Mouse (Mus musculus): ENCODE measurements around the gene Rad54l2. TPM values are rescaled to one million over a fixed set of nuclear protein-coding genes. Genes with fewer than 3 reads are reported as not detected.

Gene Rad54l2
- total and polyA plus RNA-seq, 2 experiments from 2014 or later, result 3.6 to 22.7 TPM

GRCm38 (mm10) chr9:106726891-106727290 is 62.1 kb downstream of the Rad54l2 start:
- ATAC-seq, result no peak
- DNase-seq, result no peak

GRCm38 (mm10) chr9:106725435-106725834 is 63.6 kb downstream of the Rad54l2 start:
- 99% methylated on average over 2 of the region's 2 CpGs for WGBS
- H3K36me3 ChIP-seq (ENCODE audit: insufficient read depth), result 0 out of 2 replicates have a peak, but pooled peaks cover 3% of the 10 kb centered on the region
- no peak overlapping the region for H3K4me2 ChIP-seq (ENCODE audit: low read depth)

More at GRCm38 (mm10) chr9:106726891-106727290, 62.1 kb downstream of the Rad54l2 start:
- Histone ChIP-seq H3K9me3 (ENCODE audit: low read length) (no peaks in the 10 kb centered on the region), H3K27me3 (ENCODE audit: insufficient read depth, low read length) (no peaks in the 10 kb centered on the region), H3K36me3 (ENCODE audit: insufficient read depth) (0 out of 2 replicates have a peak, but pooled peaks cover 3% of the 10 kb centered on the region), H3K4me3 (ENCODE audit: low read depth, low read length) (no peak overlapping the region), H3K27ac (ENCODE audit: low read depth, low read length) (no peak overlapping the region), H3K4me1 (ENCODE audit: insufficient read depth) (no peaks in the 10 kb centered on the region), H3K4me2 (ENCODE audit: low read depth) (no peak overlapping the region), H3K9ac (no peak overlapping the region)
- no peak for TF ChIP-seq CTCF (IDR thresholded peaks at IDR 0.05; ENCODE audit: low read depth)
- WGBS, result 92% methylated on average over 1 of the region's 1 CpGs

GRCm38 (mm10) chr9:106724864-106725263 is 64.1 kb downstream of the Rad54l2 start:
- no peak overlapping the region for H3K4me3 ChIP-seq (ENCODE audit: low read depth, low read length)
- peaks cover 9% of the 10 kb centered on the region; the same call in 1 of the 2 replicates for H3K36me3 ChIP-seq (ENCODE audit: insufficient read depth)
- ATAC-seq, result no peak
- TF ChIP-seq CTCF (IDR thresholded peaks at IDR 0.05; ENCODE audit: low read depth), result no peak
- no peak overlapping the region for H3K27ac ChIP-seq (ENCODE audit: low read depth, low read length)
- DNase-seq, result no peak
- WGBS, result 94% methylated on average over 1 of the region's 1 CpGs
- no peaks in the 10 kb centered on the region for H3K9me3 ChIP-seq (ENCODE audit: low read length)
- no peaks in the 10 kb centered on the region for H3K27me3 ChIP-seq (ENCODE audit: insufficient read depth, low read length)
- H3K9ac ChIP-seq, result no peak overlapping the region
- H3K4me1 ChIP-seq (ENCODE audit: insufficient read depth), result no peaks in the 10 kb centered on the region
- no peak overlapping the region for H3K4me2 ChIP-seq (ENCODE audit: low read depth)

More at GRCm38 (mm10) chr9:106725435-106725834, 63.6 kb downstream of the Rad54l2 start:
- no peak for TF ChIP-seq CTCF (IDR thresholded peaks at IDR 0.05; ENCODE audit: low read depth)
- Histone ChIP-seq H3K9ac (no peak overlapping the region), H3K9me3 (ENCODE audit: low read length) (no peaks in the 10 kb centered on the region), H3K27ac (ENCODE audit: low read depth, low read length) (no peak overlapping the region), H3K4me3 (ENCODE audit: low read depth, low read length) (no peak overlapping the region), H3K4me1 (ENCODE audit: insufficient read depth) (no peaks in the 10 kb centered on the region), H3K27me3 (ENCODE audit: insufficient read depth, low read length) (no peaks in the 10 kb centered on the region)
- ATAC-seq (no peak), DNase-seq (no peak)

DNA sequence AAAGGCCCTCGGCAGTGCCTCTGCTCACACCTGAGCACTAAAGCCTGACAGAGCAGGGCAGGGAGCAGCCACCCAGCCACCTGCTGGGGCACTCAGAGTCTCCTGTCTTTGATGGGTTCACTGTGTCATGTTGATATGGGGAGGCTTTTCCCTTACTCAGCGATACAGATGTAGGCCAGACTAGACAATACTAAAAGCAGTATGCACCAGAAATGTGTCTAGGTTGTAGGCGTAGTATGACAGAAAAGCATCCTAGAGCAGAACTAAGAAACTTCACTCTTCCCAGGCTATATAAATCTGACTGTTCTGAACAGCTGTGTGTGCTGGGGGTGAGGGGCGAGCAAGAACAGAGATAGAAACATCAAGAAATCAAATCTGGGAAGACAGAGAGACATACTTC is 72.3 kb downstream of the Rad54l2 start:
- H3K9me3 ChIP-seq (ENCODE audit: low read length), result no peaks in the 10 kb centered on the region
- H3K27ac ChIP-seq (ENCODE audit: low read depth, low read length), result no peak overlapping the region
- H3K4me2 ChIP-seq (ENCODE audit: low read depth), result no peak overlapping the region
- no peaks in the 10 kb centered on the region for H3K27me3 ChIP-seq (ENCODE audit: insufficient read depth, low read length)
- H3K4me1 ChIP-seq (ENCODE audit: insufficient read depth), result no peaks in the 10 kb centered on the region
- WGBS, result 98% methylated on average over 4 of the region's 4 CpGs
- no peak overlapping the region for H3K4me3 ChIP-seq (ENCODE audit: low read depth, low read length)
- TF ChIP-seq CTCF (IDR thresholded peaks at IDR 0.05; ENCODE audit: low read depth), result no peak
- no peak for ATAC-seq
- DNase-seq, result no peak
- no peak overlapping the region for H3K9ac ChIP-seq
- peaks cover 68% of the 10 kb centered on the region for H3K36me3 ChIP-seq (ENCODE audit: insufficient read depth)

DNA sequence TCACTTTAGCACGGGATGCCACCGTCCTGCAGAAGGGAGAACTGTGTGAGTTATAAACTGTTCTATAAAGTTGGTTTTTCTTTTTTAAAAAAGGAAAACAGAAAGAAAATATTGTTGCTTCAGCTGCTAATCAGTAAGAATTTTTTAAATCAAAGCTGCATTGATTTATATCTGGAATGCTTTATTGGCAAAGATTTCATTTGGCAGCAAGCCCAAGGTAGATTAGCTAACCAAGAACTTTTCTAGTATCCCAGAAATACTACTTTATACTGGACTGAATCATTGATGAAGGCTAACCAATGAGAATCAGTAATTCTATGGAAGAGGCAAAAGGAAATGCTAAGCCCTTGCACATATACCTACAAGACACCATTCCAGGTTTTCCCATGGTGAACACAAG is 72.8 kb downstream of the Rad54l2 start:
- no peaks in the 10 kb centered on the region for H3K9me3 ChIP-seq (ENCODE audit: low read length)
- no peaks in the 10 kb centered on the region for H3K4me1 ChIP-seq (ENCODE audit: insufficient read depth)
- H3K9ac ChIP-seq, result no peak overlapping the region
- H3K27me3 ChIP-seq (ENCODE audit: insufficient read depth, low read length), result no peaks in the 10 kb centered on the region
- ATAC-seq (no peak), DNase-seq (no peak)
- H3K4me3 ChIP-seq (ENCODE audit: low read depth, low read length), result no peak overlapping the region
- H3K36me3 ChIP-seq (ENCODE audit: insufficient read depth), result peaks cover 70% of the 10 kb centered on the region
- H3K27ac ChIP-seq (ENCODE audit: low read depth, low read length), result no peak overlapping the region
- WGBS, result 96% methylated on average over 2 of the region's 2 CpGs
- TF ChIP-seq CTCF (IDR thresholded peaks at IDR 0.05; ENCODE audit: low read depth), result no peak
- no peak overlapping the region for H3K4me2 ChIP-seq (ENCODE audit: low read depth)

DNA sequence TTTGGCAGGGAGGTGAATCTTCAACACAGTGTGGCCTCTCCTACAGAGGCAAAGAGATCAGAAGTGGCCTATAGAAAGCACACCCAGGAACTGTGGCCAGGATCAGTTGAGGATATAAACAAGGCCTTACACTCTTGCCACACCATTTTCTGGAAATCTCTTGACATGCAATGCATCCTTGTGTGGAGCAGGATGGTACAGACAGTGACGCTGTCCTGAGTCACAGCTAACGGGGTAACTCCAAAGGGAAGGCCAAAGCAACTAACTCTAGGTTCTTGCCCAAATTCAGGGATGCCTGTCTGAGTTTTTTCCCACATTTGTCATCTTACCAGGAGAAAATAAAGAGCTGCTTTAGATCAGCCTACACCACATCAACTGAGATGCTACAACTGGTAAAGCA is 76.5 kb downstream of the Rad54l2 start:
- Histone ChIP-seq H3K27me3 (ENCODE audit: insufficient read depth, low read length) (no peaks in the 10 kb centered on the region), H3K4me2 (ENCODE audit: low read depth) (no peak overlapping the region), H3K36me3 (ENCODE audit: insufficient read depth) (peaks cover 79% of the 10 kb centered on the region), H3K27ac (ENCODE audit: low read depth, low read length) (no peak overlapping the region), H3K4me3 (ENCODE audit: low read depth, low read length) (no peak overlapping the region), H3K4me1 (ENCODE audit: insufficient read depth) (no peaks in the 10 kb centered on the region), H3K9me3 (ENCODE audit: low read length) (no peaks in the 10 kb centered on the region), H3K9ac (no peak overlapping the region)
- WGBS, result 100% methylated on average over 2 of the region's 2 CpGs
- no peak for TF ChIP-seq CTCF (IDR thresholded peaks at IDR 0.05; ENCODE audit: low read depth)
- DNase-seq (no peak), ATAC-seq (no peak)

GRCm38 (mm10) chr9:106692973-106693481 is 96.0 kb downstream of the Rad54l2 start:
- H3K4me2 ChIP-seq (ENCODE audit: low read depth), result no peak overlapping the region
- no peaks in the 10 kb centered on the region for H3K27me3 ChIP-seq (ENCODE audit: insufficient read depth, low read length)
- TF ChIP-seq CTCF (IDR thresholded peaks at IDR 0.05; ENCODE audit: low read depth), result no peak
- DNase-seq (no peak), ATAC-seq (0 out of 2 replicates have a peak, but pooled peaks have one; percentile 34)
- no peak overlapping the region for H3K9ac ChIP-seq
- H3K9me3 ChIP-seq (ENCODE audit: low read length), result no peaks in the 10 kb centered on the region
- H3K4me3 ChIP-seq (ENCODE audit: low read depth, low read length), result no peak overlapping the region
- H3K36me3 ChIP-seq (ENCODE audit: insufficient read depth), result peaks cover 48% of the 10 kb centered on the region
- WGBS, result 71% methylated on average over 11 of the region's 11 CpGs
- no peaks in the 10 kb centered on the region for H3K4me1 ChIP-seq (ENCODE audit: insufficient read depth)
- H3K27ac ChIP-seq (ENCODE audit: low read depth, low read length), result no peak overlapping the region

Data from forebrain, postnatal 0 days (tissue).